Mouse (Mus musculus): ENCODE measurements around the gene Nmnat2.

Gene Nmnat2

GRCm38 (mm10) chr1:152954821-152955523 is at the start of gene Nmnat2:
Gene Nmnat2, plus strand, starts transcription at chr1:152954993.
- peak; percentile 57 for DNase-seq (ENCODE audit: low spot score)

GRCm38 (mm10) chr1:152913483-152914460 is 41.0 kb upstream of the Nmnat2 start:
- no peak for DNase-seq (ENCODE audit: low spot score)

- DNase-seq (ENCODE audit: low spot score), result no peak
Measured at GRCm38 (mm10) chr1:152915766-152916165, 39.0 kb upstream of the Nmnat2 start.

- DNase-seq (ENCODE audit: low spot score), result no peak
Measured at GRCm38 (mm10) chr1:152916936-152917335, 37.9 kb upstream of the Nmnat2 start.

GRCm38 (mm10) chr1:152917626-152918025 is 37.2 kb upstream of the Nmnat2 start:
- no peak for DNase-seq (ENCODE audit: low spot score)

- DNase-seq (ENCODE audit: low spot score), result no peak
Measured at GRCm38 (mm10) chr1:152921786-152922185, 33.0 kb upstream of the Nmnat2 start.

GRCm38 (mm10) chr1:152933962-152934361 is 20.8 kb upstream of the Nmnat2 start:
- DNase-seq (ENCODE audit: low spot score), result no peak

GRCm38 (mm10) chr1:152935476-152935875 is 19.3 kb upstream of the Nmnat2 start:
- peak; percentile 60 for DNase-seq (ENCODE audit: low spot score)

GRCm38 (mm10) chr1:152936365-152936764 is 18.4 kb upstream of the Nmnat2 start:
- DNase-seq (ENCODE audit: low spot score), result peak; percentile 37

GRCm38 (mm10) chr1:152942977-152943376 is 11.8 kb upstream of the Nmnat2 start:
- DNase-seq (ENCODE audit: low spot score), result no peak

- DNase-seq (ENCODE audit: low spot score), result no peak
Measured at GRCm38 (mm10) chr1:152954167-152954566, 626 bp upstream of the Nmnat2 start.

- peak; percentile 27 for DNase-seq (ENCODE audit: low spot score)
Measured at GRCm38 (mm10) chr1:152955564-152956211, 895 bp downstream of the Nmnat2 start.

GRCm38 (mm10) chr1:152956221-152956620 is 1.4 kb downstream of the Nmnat2 start:
- DNase-seq (ENCODE audit: low spot score), result peak; percentile 77

GRCm38 (mm10) chr1:152964344-152964743 is 9.6 kb downstream of the Nmnat2 start:
- DNase-seq (ENCODE audit: low spot score), result no peak

- no peak for DNase-seq (ENCODE audit: low spot score)
Measured at GRCm38 (mm10) chr1:152966222-152966621, 11.4 kb downstream of the Nmnat2 start.

GRCm38 (mm10) chr1:152966686-152967085 is 11.9 kb downstream of the Nmnat2 start:
- peak; percentile 10 for DNase-seq (ENCODE audit: low spot score)

- DNase-seq (ENCODE audit: low spot score), result no peak
Measured at GRCm38 (mm10) chr1:152969081-152969480, 14.3 kb downstream of the Nmnat2 start.

- DNase-seq (ENCODE audit: low spot score), result no peak
Measured at GRCm38 (mm10) chr1:152972957-152973356, 18.2 kb downstream of the Nmnat2 start.

- DNase-seq (ENCODE audit: low spot score), result no peak
Measured at GRCm38 (mm10) chr1:152973421-152973820, 18.6 kb downstream of the Nmnat2 start.

GRCm38 (mm10) chr1:152973861-152974260 is 19.1 kb downstream of the Nmnat2 start:
- DNase-seq (ENCODE audit: low spot score), result no peak

GRCm38 (mm10) chr1:152975144-152975543 is 20.4 kb downstream of the Nmnat2 start:
- DNase-seq (ENCODE audit: low spot score), result no peak

- no peak for DNase-seq (ENCODE audit: low spot score)
Measured at GRCm38 (mm10) chr1:152978700-152979099, 23.9 kb downstream of the Nmnat2 start.

All from retina, embryonic 14.5 days (tissue).